Mouse (Mus musculus) forebrain, embryonic 14.5 days (tissue): ENCODE data around the gene Scfd2. TPM values are rescaled to one million over a fixed set of nuclear protein-coding genes. Genes with fewer than 3 reads are reported as not detected.

ENCODE experiments used
- ATAC-seq: fragments of 200-750 bp; cut with Nextera tagmentation; 2 replicates; pipeline ENCODE4 v1.8.0; 2017; ENCODE audit warnings: mild to moderate bottlenecking, moderate library complexity
- DNase-seq: peaks from one replicate; pipeline ENCODE4 v3.0.0-alpha.2; 2015; ENCODE audit warnings: low spot score
- H3K27ac ChIP-seq: fragments of 300-500 bp; sonication (generic); 2 replicates; pipeline ENCODE4 v1.5.1; 2014; ENCODE audit warnings: low read depth, mild to moderate bottlenecking, control low read depth, low read length, moderate library complexity
- H3K27me3 ChIP-seq: fragments of 300-500 bp; sonication (generic); replicated peaks from 2 replicates; pipeline ENCODE4 v1.6.1; 2014; ENCODE audit warnings: low read length, control low read depth, mixed read lengths; ENCODE audit not compliant: control insufficient read depth, insufficient read depth
- H3K36me3 ChIP-seq: fragments of 300-500 bp; sonication (generic); 2 replicates; pipeline ENCODE4 v1.6.1; 2014; ENCODE audit warnings: low read length, control low read depth; ENCODE audit not compliant: control insufficient read depth, insufficient read depth
- H3K4me1 ChIP-seq: fragments of 300-500 bp; sonication (generic); 2 replicates; pipeline ENCODE4 v1.6.1; 2014; ENCODE audit warnings: antibody characterized with exemption, low read length, control low read depth; ENCODE audit not compliant: control insufficient read depth, insufficient read depth
- H3K4me2 ChIP-seq: fragments of 300-500 bp; sonication (generic); 2 replicates; pipeline ENCODE4 v1.6.1; 2014; ENCODE audit warnings: mild to moderate bottlenecking, control low read depth, low read length
- H3K4me3 ChIP-seq: fragments of 300-500 bp; sonication (generic); 2 replicates; pipeline ENCODE4 v1.5.1; 2014; ENCODE audit warnings: low read depth, low read length, control low read depth
- H3K9ac ChIP-seq: fragments of 300-500 bp; sonication (generic); 2 replicates; pipeline ENCODE4 v1.6.1; 2014; ENCODE audit warnings: mild to moderate bottlenecking, low read length, control low read depth, moderate library complexity
- H3K9me3 ChIP-seq: fragments of 300-500 bp; sonication (generic); replicated peaks from 2 replicates; pipeline ENCODE4 v1.6.1; 2016; ENCODE audit warnings: low read length, control low read depth, mixed read lengths; ENCODE audit not compliant: control insufficient read depth
- WGBS: fragments of 180-500 bp; shearing (Covaris S2); extraction: QIAGEN DNeasy Blood & Tissue Kit; methylation state at CpG from one replicate; pipeline ENCODE4 v1.1.7; 2014; 5-methylcytosine and 5-hydroxymethylcytosine counted together
- polyA plus RNA-seq: library from polyadenylated mRNA; unstranded; fragments of >200 nt; fragmentation: Nextera tagmentation; extraction: Ambion mirVana; gene quantifications from 2 replicates; pipeline ENCODE4 v1.2.1, GENCODE M21; 2014

The Scfd2 gene
- polyA plus RNA-seq, 1 experiment from 2014 or later = 18.6 TPM

GRCm38 (mm10) chr5:74445861-74446260 lies 85.7 kb downstream of the Scfd2 start:
- no peaks in the 10 kb centered on the region for H3K9me3 ChIP-seq
- ATAC-seq (no peak), DNase-seq (no peak)
- H3K36me3 ChIP-seq = no peaks in the 10 kb centered on the region
- no peaks in the 10 kb centered on the region for H3K27me3 ChIP-seq
- H3K4me2 ChIP-seq = no peak overlapping the region
- H3K4me1 ChIP-seq = no peaks in the 10 kb centered on the region
- no peak overlapping the region for H3K9ac ChIP-seq
- no peak overlapping the region for H3K4me3 ChIP-seq
- H3K27ac ChIP-seq = no peak overlapping the region
- 84% methylated on average over 3 of the region's 3 CpGs for WGBS

- Histone ChIP-seq H3K9ac (no peak overlapping the region), H3K4me2 (no peak overlapping the region), H3K36me3 (no peaks in the 10 kb centered on the region), H3K4me1 (no peaks in the 10 kb centered on the region), H3K27ac (no peak overlapping the region), H3K9me3 (no peaks in the 10 kb centered on the region), H3K27me3 (no peaks in the 10 kb centered on the region), H3K4me3 (no peak overlapping the region)
- WGBS = 86% methylated on average over 8 of the region's 8 CpGs
- ATAC-seq (no peak), DNase-seq (no peak)
These were observed 93.2 kb downstream of the Scfd2 start for GRCm38 (mm10) chr5:74438353-74438752.

GRCm38 (mm10) chr5:74433580-74434147 lies 97.9 kb downstream of the Scfd2 start:
- H3K4me3 ChIP-seq = no peak overlapping the region
- H3K27ac ChIP-seq = no peak overlapping the region
- WGBS = 38% methylated on average over 9 of the region's 9 CpGs
- no peak overlapping the region for H3K9ac ChIP-seq
- ATAC-seq (no peak), DNase-seq (peak; percentile 81)
- H3K9me3 ChIP-seq = no peaks in the 10 kb centered on the region
- no peak overlapping the region for H3K4me2 ChIP-seq
- no peaks in the 10 kb centered on the region for H3K27me3 ChIP-seq
- 0 out of 2 replicates have a peak, but pooled peaks cover 2% of the 10 kb centered on the region for H3K4me1 ChIP-seq
- H3K36me3 ChIP-seq = no peaks in the 10 kb centered on the region

- DNase-seq (peak; percentile 54), ATAC-seq (peak; percentile 34; the same call in 1 of the 2 replicates)
- WGBS = 27% methylated on average over 14 of the region's 14 CpGs
- no peaks in the 10 kb centered on the region for H3K27me3 ChIP-seq
- no peak overlapping the region for H3K9ac ChIP-seq
- no peak overlapping the region for H3K27ac ChIP-seq
- H3K36me3 ChIP-seq = no peaks in the 10 kb centered on the region
- H3K9me3 ChIP-seq = no peaks in the 10 kb centered on the region
- peak overlapping the region; percentile 30 for H3K4me2 ChIP-seq
- 0 out of 2 replicates have a peak overlapping the region, but pooled peaks have one; percentile 8 for H3K4me3 ChIP-seq
- 0 out of 2 replicates have a peak, but pooled peaks cover 2% of the 10 kb centered on the region for H3K4me1 ChIP-seq
These were observed 98.5 kb downstream of the Scfd2 start for GRCm38 (mm10) chr5:74432879-74433539.

- WGBS = 79% methylated on average over 5 of the region's 5 CpGs
- H3K4me2 ChIP-seq = no peak overlapping the region
- no peaks in the 10 kb centered on the region for H3K4me1 ChIP-seq
- H3K4me3 ChIP-seq = no peak overlapping the region
- ATAC-seq (no peak), DNase-seq (no peak)
- no peak overlapping the region for H3K9ac ChIP-seq
- H3K27ac ChIP-seq = no peak overlapping the region
- no peaks in the 10 kb centered on the region for H3K9me3 ChIP-seq
- H3K27me3 ChIP-seq = no peaks in the 10 kb centered on the region
- no peaks in the 10 kb centered on the region for H3K36me3 ChIP-seq
These were observed 110.9 kb downstream of the Scfd2 start for GRCm38 (mm10) chr5:74420615-74421132.

DNA sequence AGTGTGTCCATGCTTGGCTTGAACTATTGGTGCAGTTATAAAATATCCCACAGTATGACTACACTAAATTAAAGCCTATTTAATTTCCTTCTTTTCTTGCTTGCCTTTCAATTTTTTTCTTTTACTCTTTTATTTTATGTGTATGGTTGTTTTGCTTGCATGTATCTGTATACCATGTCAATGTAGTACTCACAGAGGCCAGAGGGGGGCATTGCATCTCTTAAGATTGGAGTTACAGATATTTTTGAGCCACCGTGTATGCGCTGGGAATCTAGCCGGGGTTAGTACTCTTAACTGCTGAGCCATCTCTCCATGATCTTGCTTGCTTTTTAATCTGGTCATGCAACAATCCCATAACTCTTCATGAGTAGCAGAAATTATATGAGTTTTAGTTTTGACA lies 119.0 kb downstream of the Scfd2 start:
- H3K9me3 ChIP-seq = no peaks in the 10 kb centered on the region
- H3K9ac ChIP-seq = no peak overlapping the region
- H3K27me3 ChIP-seq = no peaks in the 10 kb centered on the region
- DNase-seq (no peak), ATAC-seq (no peak)
- no peaks in the 10 kb centered on the region for H3K4me1 ChIP-seq
- 96% methylated on average over 3 of the region's 3 CpGs for WGBS
- no peak overlapping the region for H3K4me2 ChIP-seq
- H3K36me3 ChIP-seq = no peaks in the 10 kb centered on the region
- H3K4me3 ChIP-seq = no peak overlapping the region
- no peak overlapping the region for H3K27ac ChIP-seq

DNA sequence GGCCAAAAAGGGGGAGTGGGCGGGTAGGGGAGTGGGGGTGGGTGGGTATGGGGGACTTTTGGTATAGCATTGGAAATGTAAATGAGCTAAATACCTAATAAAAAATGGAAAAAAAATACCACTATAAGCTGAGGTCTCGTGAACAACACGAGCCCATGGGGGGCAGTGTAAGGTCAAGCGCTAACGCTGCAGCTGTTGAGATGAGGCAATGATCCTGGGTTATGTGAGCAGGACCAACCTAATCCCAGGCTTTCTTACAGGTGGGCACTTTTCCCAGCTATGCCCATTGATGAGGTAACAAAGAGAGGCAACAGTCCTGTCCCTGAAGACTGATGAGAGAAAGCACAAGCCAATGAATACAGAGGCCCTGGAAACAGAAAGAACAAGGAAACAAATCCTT lies 126.7 kb downstream of the Scfd2 start:
- H3K4me2 ChIP-seq = no peak overlapping the region
- no peak overlapping the region for H3K9ac ChIP-seq
- no peak overlapping the region for H3K27ac ChIP-seq
- no peaks in the 10 kb centered on the region; the same call in 1 of the 2 replicates for H3K4me1 ChIP-seq
- no peaks in the 10 kb centered on the region for H3K36me3 ChIP-seq
- ATAC-seq = no peak
- H3K9me3 ChIP-seq = no peaks in the 10 kb centered on the region
- no peak for DNase-seq
- no peak overlapping the region for H3K4me3 ChIP-seq
- WGBS = 80% methylated on average over 4 of the region's 5 CpGs
- no peaks in the 10 kb centered on the region for H3K27me3 ChIP-seq

DNA sequence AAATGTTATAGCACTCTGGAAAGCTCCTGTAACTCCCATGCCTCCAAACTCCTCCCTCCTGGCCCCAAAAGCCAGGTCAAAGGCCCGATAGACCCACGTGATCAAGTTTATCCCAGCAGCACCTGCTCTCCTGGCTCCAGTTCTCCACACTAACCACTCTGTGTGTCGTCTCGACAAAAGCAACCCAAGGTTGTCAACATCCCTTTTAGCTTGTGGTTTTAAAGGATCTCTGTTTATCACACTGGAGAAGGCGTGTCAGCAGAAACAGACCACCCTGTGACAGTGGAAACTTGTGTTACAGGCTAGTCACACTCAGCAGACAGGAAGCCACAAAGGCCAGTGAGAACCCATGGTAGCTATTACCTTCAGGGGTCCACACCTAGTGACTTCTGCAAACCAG lies 127.5 kb downstream of the Scfd2 start:
- WGBS = 83% methylated on average over 5 of the region's 5 CpGs
- no peak for DNase-seq
- Histone ChIP-seq H3K27ac (no peak overlapping the region), H3K36me3 (no peaks in the 10 kb centered on the region), H3K9ac (no peak overlapping the region), H3K4me1 (no peaks in the 10 kb centered on the region; the same call in 1 of the 2 replicates), H3K4me3 (no peak overlapping the region), H3K9me3 (no peaks in the 10 kb centered on the region), H3K27me3 (no peaks in the 10 kb centered on the region), H3K4me2 (no peak overlapping the region)
- no peak for ATAC-seq

GRCm38 (mm10) chr5:74402626-74403025 lies 128.9 kb downstream of the Scfd2 start:
- Histone ChIP-seq H3K4me1 (no peaks in the 10 kb centered on the region; the same call in 1 of the 2 replicates), H3K9ac (no peak overlapping the region), H3K36me3 (no peaks in the 10 kb centered on the region), H3K9me3 (no peaks in the 10 kb centered on the region), H3K4me2 (no peak overlapping the region), H3K27ac (no peak overlapping the region), H3K27me3 (no peaks in the 10 kb centered on the region), H3K4me3 (no peak overlapping the region)
- ATAC-seq (no peak), DNase-seq (no peak)
- 87% methylated on average over 4 of the region's 4 CpGs for WGBS
